Mouse (Mus musculus): ENCODE measurements at regions not wholly inside any gene's neighbourhood (a gene's known extent, or its start where the extent isn't known, plus 50 kb on each side); places are given as distances from the start of the nearest gene placed in this dataset.

DNA sequence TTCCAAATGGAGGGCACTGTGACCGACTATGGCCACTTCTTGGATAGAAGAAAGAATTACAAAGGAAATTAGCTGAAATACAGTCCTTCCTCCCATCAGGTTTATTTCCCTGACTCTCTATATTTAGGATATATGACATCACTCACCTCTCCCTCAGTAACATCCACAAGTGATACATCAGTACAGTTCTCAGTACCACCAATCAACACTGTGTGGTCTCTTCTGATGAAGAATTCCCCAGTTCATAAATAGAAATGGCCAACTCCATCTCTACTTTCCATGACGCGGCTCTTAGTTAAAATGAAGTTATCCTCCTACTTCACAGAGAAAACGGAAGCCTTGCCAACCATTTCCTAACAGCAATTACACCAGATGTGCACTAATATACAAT is 208.3 kb upstream of the Dio2 start:
- H3K4me2 ChIP-seq (replicated peaks), result no peak overlapping the region
- 95% methylated on average over 4 of the region's 4 CpGs for WGBS
- H3K27me3 ChIP-seq, result no peaks in the 10 kb centered on the region
- no peaks in the 10 kb centered on the region for H3K4me1 ChIP-seq
- no peak overlapping the region for H3K4me3 ChIP-seq
- H3K36me3 ChIP-seq, result no peaks in the 10 kb centered on the region
- H3K9me3 ChIP-seq, result no peaks in the 10 kb centered on the region
- no peak overlapping the region for H3K9ac ChIP-seq (replicated peaks)
- no peak overlapping the region for H3K27ac ChIP-seq (replicated peaks)
- no peak for ATAC-seq (replicated peaks)

DNA sequence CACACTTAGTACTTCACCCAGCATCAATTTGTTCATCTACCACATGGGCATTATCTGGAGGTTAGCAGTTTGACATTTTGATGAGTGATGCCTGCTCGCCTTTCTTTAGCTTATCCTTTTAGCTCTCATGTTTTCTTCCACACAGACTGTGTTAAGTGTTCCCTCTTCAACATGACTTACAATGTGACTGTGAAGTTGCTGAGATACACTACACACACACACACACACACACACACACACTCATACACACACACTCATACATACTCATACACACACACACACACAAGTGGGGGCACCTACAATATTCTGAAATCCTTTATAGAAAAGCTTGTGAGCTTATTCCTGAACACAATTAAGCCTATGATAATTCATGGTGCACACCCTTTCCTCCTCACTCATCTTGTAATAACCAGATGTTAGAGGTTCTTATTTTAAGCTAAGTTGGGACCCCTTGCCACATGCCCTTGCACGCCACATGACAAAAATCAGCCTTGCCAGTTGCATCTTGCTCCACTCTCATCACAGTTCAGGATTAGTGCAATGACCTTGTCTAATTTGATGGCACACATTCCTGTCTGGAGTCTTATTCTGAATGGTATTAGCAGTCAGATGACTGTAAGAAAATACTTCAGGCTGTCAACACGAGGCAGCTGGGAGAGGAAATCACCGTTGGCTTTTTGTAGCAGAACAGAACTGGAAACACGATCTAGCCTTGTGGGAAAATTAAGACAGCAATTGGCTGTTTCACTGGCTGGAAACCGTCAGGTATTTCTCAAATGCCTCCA is 207.7 kb upstream of the Dio2 start:
- Histone ChIP-seq H3K9ac (replicated peaks) (no peak overlapping the region), H3K4me1 (no peaks in the 10 kb centered on the region), H3K9me3 (no peaks in the 10 kb centered on the region), H3K4me2 (replicated peaks) (no peak overlapping the region), H3K27ac (replicated peaks) (no peak overlapping the region), H3K27me3 (no peaks in the 10 kb centered on the region), H3K4me3 (no peak overlapping the region), H3K36me3 (no peaks in the 10 kb centered on the region)
- no peak for ATAC-seq (replicated peaks)
- 67% methylated on average over 6 of the region's 6 CpGs for WGBS

DNA sequence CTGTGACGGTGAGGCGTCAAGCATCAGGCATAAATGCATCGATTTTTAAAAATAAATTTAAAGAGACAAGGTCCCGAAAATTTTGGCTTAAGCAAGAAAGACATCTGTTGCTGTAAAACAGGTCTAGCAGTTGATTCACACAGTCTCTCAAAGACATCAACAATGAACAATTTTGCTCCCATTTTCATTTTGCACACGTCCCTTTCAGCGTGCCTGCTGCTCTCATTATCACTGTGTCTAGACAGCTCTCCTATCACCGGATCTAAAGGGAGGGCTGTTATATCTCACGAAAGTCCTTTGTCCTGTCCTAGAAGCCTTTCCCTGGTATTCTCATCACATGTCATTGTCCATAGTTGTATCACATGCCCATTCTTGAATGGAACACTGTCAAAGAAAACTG is 194.4 kb upstream of the Dio2 start:
- no peak overlapping the region for H3K4me2 ChIP-seq (replicated peaks)

DNA sequence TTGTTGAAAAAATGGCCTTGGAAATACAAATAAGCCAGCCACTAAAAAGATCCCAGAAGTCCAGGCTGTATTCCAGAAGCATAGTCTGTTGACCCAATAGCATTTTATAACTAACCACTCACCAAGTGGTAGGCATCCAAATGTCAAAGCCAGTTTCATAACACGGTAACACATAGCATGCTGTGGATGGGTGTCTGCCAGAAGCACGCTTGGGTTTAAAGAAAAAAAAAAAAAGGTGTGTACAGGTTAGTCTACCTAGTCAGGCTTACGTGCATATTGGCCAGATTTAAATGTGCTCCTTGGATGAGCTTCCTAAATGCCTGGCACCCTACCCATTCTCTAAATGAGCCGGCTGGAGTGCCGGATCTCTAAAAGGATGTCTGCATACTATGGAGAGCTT is 194.0 kb upstream of the Dio2 start:
- Histone ChIP-seq H3K27ac (replicated peaks) (no peak overlapping the region), H3K9me3 (no peaks in the 10 kb centered on the region), H3K36me3 (no peaks in the 10 kb centered on the region), H3K9ac (replicated peaks) (no peak overlapping the region), H3K27me3 (no peaks in the 10 kb centered on the region), H3K4me1 (no peaks in the 10 kb centered on the region), H3K4me2 (replicated peaks) (no peak overlapping the region), H3K4me3 (no peak overlapping the region)
- ATAC-seq (replicated peaks), result 0 out of 2 replicates have a peak, but pooled peaks have one; percentile 46
- WGBS, result 74% methylated on average over 5 of the region's 5 CpGs

More for the DNA sequence above, 194.4 kb upstream of the Dio2 start:
- Histone ChIP-seq H3K9ac (replicated peaks) (no peak overlapping the region), H3K4me3 (no peak overlapping the region), H3K36me3 (no peaks in the 10 kb centered on the region), H3K9me3 (no peaks in the 10 kb centered on the region), H3K27ac (replicated peaks) (no peak overlapping the region), H3K4me1 (no peaks in the 10 kb centered on the region), H3K27me3 (no peaks in the 10 kb centered on the region)
- peak; percentile 68; the same call in 1 of the 2 replicates for ATAC-seq (replicated peaks)
- 82% methylated on average over 8 of the region's 8 CpGs for WGBS

DNA sequence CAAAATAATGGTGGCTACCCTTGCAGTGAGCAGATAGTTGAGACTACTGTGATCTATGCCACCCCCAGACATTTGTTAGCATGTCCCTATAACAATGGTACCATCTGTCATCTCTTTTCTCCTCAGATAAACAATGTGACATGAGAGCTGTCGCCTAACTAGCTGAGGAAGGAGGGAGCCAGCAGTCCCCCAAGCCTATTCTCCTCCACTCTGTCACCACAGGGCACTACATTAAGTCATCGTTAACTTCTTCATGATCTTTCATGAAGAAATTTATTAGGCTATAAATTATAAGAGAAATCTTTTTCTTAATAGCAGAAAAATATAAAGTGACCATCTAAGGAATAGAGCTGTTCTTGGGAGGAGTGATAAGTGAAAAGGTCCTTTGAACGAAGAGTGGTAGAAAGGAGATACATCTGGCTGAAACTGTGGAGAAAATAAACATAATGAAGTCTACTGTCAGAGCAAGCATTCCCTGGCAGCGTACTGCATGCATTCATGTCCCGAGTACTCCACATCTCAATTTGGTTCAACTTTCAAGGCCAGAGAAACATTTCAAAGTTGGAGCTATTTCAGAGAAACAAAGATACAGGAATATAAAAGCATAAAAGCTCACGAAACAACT is 192.0 kb upstream of the Dio2 start:
- H3K27me3 ChIP-seq, result no peaks in the 10 kb centered on the region
- no peak overlapping the region for H3K27ac ChIP-seq (replicated peaks)
- no peak for ATAC-seq (replicated peaks)
- no peak overlapping the region for H3K9ac ChIP-seq (replicated peaks)
- H3K4me1 ChIP-seq, result no peaks in the 10 kb centered on the region
- 81% methylated on average over 6 of the region's 6 CpGs for WGBS
- H3K4me2 ChIP-seq (replicated peaks), result no peak overlapping the region
- H3K4me3 ChIP-seq, result no peak overlapping the region
- H3K9me3 ChIP-seq, result no peaks in the 10 kb centered on the region
- H3K36me3 ChIP-seq, result no peaks in the 10 kb centered on the region

DNA sequence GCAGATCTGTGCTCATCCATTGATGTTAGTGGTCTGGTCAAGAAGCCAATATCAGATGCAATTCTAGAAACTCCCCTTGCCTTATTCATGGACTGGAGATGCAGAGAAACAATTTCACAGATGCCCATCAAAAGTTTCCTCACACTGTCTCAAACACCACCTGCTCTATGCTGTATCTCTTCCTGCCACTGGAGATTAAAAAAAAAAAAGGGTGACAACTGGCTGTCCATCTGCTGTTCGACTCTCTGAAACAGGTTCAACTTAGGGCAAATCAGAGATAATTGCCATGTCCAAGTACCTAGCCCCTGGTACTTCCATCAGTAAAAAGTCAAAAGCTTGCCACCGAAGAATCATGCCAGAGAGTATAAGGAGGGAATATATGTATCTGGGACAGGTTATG is 185.4 kb upstream of the Dio2 start:
- H3K4me2 ChIP-seq (replicated peaks), result no peak overlapping the region
- WGBS, result 84% methylated on average over 2 of the region's 2 CpGs
- no peak for ATAC-seq (replicated peaks)
- no peaks in the 10 kb centered on the region for H3K36me3 ChIP-seq
- H3K27me3 ChIP-seq, result no peaks in the 10 kb centered on the region
- H3K4me3 ChIP-seq, result no peak overlapping the region
- H3K27ac ChIP-seq (replicated peaks), result no peak overlapping the region
- no peaks in the 10 kb centered on the region for H3K4me1 ChIP-seq
- H3K9ac ChIP-seq (replicated peaks), result no peak overlapping the region
- H3K9me3 ChIP-seq, result no peaks in the 10 kb centered on the region

DNA sequence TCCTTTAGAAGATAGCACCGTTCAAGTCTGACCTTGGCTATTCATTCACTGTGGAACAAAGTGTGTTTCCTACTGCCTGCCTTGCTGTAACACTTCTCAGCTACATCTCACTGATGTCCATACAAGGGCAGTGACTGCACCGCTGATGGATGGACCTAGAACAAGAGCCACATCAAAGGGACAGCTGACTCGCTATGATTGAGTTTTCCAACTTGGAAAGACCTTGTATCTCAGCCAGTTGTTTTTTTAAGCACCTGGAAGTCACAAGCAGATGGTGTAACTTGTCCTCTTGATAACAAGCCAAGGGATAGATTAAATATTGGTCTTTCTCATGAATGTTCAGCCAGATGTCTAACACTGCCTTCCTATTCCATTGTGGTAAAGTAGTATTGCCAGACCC is 184.9 kb upstream of the Dio2 start:
- Histone ChIP-seq H3K9me3 (no peaks in the 10 kb centered on the region), H3K9ac (replicated peaks) (no peak overlapping the region), H3K4me1 (no peaks in the 10 kb centered on the region), H3K4me2 (replicated peaks) (no peak overlapping the region), H3K27me3 (no peaks in the 10 kb centered on the region), H3K27ac (replicated peaks) (no peak overlapping the region), H3K4me3 (no peak overlapping the region), H3K36me3 (no peaks in the 10 kb centered on the region)
- WGBS, result 86% methylated on average over 3 of the region's 3 CpGs
- ATAC-seq (replicated peaks), result no peak

DNA sequence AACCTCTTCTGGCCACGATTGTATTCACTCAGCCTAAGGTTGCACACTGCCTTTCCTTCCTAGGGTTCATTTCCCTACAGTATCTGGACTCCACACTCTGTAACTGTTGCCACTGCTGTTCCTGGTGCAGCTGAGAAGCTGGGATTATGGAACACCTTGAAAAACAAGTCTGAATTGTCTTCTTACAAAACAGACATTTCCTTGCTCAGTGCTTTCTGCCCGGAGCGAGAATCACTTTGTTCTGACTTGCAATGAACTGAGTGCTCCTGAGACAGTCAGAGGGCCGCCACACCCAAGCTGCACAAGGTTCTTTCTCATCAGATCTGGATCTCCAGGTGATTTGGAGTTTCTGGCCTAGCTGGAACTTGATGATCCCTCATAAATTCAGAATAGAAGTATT is 183.0 kb upstream of the Dio2 start:
- no peak for ATAC-seq (replicated peaks)
- Histone ChIP-seq H3K4me3 (no peak overlapping the region), H3K9ac (replicated peaks) (no peak overlapping the region), H3K9me3 (no peaks in the 10 kb centered on the region), H3K36me3 (no peaks in the 10 kb centered on the region), H3K4me2 (replicated peaks) (no peak overlapping the region), H3K27ac (replicated peaks) (no peak overlapping the region), H3K4me1 (no peaks in the 10 kb centered on the region), H3K27me3 (no peaks in the 10 kb centered on the region)
- WGBS, result 91% methylated on average over 4 of the region's 4 CpGs

DNA sequence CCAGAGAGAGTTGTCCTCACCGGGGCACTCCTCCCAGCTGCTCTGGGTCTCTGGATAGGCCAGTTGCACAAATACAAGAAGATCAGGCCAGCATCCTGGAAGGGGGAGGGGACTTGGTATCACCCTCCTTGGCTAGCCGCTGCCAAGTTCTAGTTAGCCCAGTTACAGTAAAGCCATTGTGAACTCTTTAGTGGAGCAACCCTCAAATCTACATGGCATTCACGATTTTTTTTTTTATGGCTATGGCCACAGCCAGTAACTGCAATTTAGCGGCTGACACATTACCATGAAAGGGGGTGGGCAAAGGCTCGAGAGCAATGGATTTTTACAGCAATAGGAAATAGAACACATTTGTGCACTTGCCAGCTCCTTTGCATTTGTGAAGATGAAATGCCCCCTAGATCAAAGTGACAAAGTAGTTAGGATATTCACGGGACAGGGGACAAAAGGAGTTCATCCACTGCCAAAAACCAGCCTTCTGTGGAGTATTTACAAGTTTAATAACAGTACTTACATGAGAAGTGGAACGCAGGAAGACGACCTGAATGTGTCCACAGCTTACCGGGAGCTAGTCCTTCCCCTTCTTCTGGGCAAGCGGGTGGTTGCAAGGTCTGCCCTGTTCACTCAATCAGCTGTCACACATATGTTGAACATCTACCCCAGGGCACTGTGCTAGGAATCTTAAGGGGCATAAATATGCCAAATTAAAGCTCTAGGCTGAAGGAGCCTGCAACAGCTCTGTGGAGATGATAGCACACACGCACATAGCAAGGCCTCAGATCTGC is 177.9 kb upstream of the Dio2 start:
- Histone ChIP-seq H3K27me3 (no peaks in the 10 kb centered on the region), H3K9ac (replicated peaks) (no peak overlapping the region), H3K27ac (replicated peaks) (peak overlapping the region; percentile 60), H3K4me1 (0 out of 2 replicates have a peak, but pooled peaks cover 5% of the 10 kb centered on the region), H3K9me3 (no peaks in the 10 kb centered on the region), H3K4me3 (no peak overlapping the region), H3K36me3 (no peaks in the 10 kb centered on the region), H3K4me2 (replicated peaks) (no peak overlapping the region)
- 29% methylated on average over 11 of the region's 11 CpGs for WGBS
- ATAC-seq (replicated peaks), result peak; percentile 97

DNA sequence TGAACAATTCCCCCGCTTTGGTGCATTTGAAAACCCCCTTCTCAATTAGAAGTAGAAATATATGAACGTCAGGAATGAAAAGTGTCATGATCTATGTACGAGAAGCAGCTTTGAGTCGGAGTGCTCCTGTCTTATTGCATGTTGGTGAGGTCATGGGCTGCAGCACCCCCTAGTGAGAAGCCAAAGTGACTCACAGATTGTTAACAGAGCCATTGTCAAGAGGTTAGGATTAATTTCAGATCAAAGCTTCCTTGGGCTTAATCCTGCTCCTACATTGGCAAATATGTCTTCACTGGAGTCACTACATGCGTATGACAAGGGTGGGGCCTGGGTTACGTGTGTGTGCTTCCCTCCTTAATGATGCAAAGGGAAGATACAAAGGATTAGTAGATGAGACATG is 165.8 kb upstream of the Dio2 start:
- Histone ChIP-seq H3K4me3 (no peak overlapping the region), H3K36me3 (no peaks in the 10 kb centered on the region), H3K9ac (replicated peaks) (no peak overlapping the region), H3K27ac (replicated peaks) (no peak overlapping the region), H3K4me2 (replicated peaks) (no peak overlapping the region), H3K27me3 (no peaks in the 10 kb centered on the region), H3K4me1 (no peaks in the 10 kb centered on the region), H3K9me3 (no peaks in the 10 kb centered on the region)
- 74% methylated on average over 6 of the region's 6 CpGs for WGBS
- ATAC-seq (replicated peaks), result no peak

DNA sequence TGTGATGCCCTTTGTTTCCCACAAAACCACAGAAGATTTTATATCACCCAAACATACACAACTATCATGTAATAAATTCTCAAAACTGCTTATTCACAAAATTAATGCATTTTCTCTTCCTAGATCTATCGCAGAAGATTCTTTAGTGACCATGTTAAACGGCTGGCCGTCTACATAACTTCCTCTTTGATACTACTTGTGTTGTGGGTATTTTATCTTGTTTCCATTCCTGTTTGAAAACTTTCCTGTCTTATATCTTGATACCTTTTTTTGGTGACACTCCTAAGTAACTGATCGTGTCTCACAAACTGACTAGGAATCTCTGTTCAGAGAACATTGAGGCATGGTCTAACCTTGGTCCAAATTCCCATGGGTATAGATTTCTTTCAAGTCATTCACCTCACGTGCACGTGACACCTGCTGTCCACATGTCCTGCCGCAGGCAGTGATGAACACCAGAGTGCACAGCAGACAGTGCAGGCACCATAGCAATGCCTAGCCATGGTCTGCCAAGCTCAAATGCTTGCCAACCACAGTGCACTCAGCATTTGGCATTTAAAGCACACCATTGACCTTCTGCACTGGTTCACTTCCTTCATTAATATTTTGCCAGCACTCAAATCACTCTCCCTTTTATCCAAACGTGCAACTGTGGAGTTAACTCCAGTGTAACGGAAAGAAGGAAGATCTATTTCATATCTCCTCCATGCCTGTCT is 155.6 kb upstream of the Dio2 start:
- no peak overlapping the region for H3K4me3 ChIP-seq
- 91% methylated on average over 9 of the region's 9 CpGs for WGBS
- no peaks in the 10 kb centered on the region for H3K9me3 ChIP-seq
- no peaks in the 10 kb centered on the region for H3K4me1 ChIP-seq
- no peaks in the 10 kb centered on the region for H3K36me3 ChIP-seq
- no peak overlapping the region for H3K9ac ChIP-seq (replicated peaks)
- H3K27ac ChIP-seq (replicated peaks), result no peak overlapping the region
- ATAC-seq (replicated peaks), result no peak
- H3K27me3 ChIP-seq, result no peaks in the 10 kb centered on the region
- no peak overlapping the region for H3K4me2 ChIP-seq (replicated peaks)

All from forebrain, embryonic 15.5 days (tissue).